Mouse (Mus musculus) intestine, postnatal 0 days (tissue): Measurements from ENCODE around the gene 2810006K23Rik. TPM values are rescaled to one million over a fixed set of nuclear protein-coding genes. Genes with fewer than 3 reads are reported as not detected.

Experiments used
- ATAC-seq: fragments of 200-750 bp; cut with Nextera tagmentation; 2 replicates; pipeline ENCODE4 v1.8.0; 2017; ENCODE audit warnings: mild to moderate bottlenecking, moderate TSS enrichment, moderate library complexity
- H3K27ac ChIP-seq: fragments of 300-500 bp; sonication (generic); 2 replicates; pipeline ENCODE4 v1.5.1; 2014; ENCODE audit warnings: mild to moderate bottlenecking, low read depth, low read length, moderate library complexity
- H3K27me3 ChIP-seq: fragments of 300-500 bp; sonication (generic); replicated peaks from 2 replicates; pipeline ENCODE4 v1.6.1; 2014; ENCODE audit warnings: low read length, mixed read lengths; ENCODE audit not compliant: control insufficient read depth, insufficient read depth
- H3K36me3 ChIP-seq: fragments of 300-500 bp; sonication (generic); 2 replicates; pipeline ENCODE4 v1.6.1; 2014; ENCODE audit warnings: mild to moderate bottlenecking, moderate library complexity; ENCODE audit not compliant: control insufficient read depth, insufficient read depth
- H3K4me1 ChIP-seq: fragments of 300-500 bp; sonication (generic); replicated peaks from 2 replicates; pipeline ENCODE4 v1.6.1; 2014; ENCODE audit warnings: antibody characterized with exemption, low read length, mixed read lengths; ENCODE audit not compliant: control insufficient read depth, insufficient read depth
- H3K4me2 ChIP-seq: fragments of 300-500 bp; sonication (generic); replicated peaks from 2 replicates; pipeline ENCODE4 v1.6.1; 2014; ENCODE audit warnings: low read depth, mild to moderate bottlenecking, moderate library complexity
- H3K4me3 ChIP-seq: fragments of 300-500 bp; sonication (generic); 2 replicates; pipeline ENCODE4 v1.5.1; 2014; ENCODE audit warnings: low read depth, low read length
- H3K9ac ChIP-seq: fragments of 300-500 bp; sonication (generic); 2 replicates; pipeline ENCODE4 v1.6.1; 2014; ENCODE audit warnings: mild to moderate bottlenecking, low read depth, low read length
- H3K9me3 ChIP-seq: fragments of 300-500 bp; sonication (generic); 2 replicates; pipeline ENCODE4 v1.6.1; 2016; ENCODE audit warnings: mixed run types; ENCODE audit not compliant: control insufficient read depth
- CTCF ChIP-seq: sonication (generic); IDR thresholded peaks from 2 replicates; pipeline ENCODE4 v1.5.1; 2016; ENCODE audit warnings: low read depth, mild to moderate bottlenecking, control low read depth, antibody characterized with exemption, moderate library complexity
- WGBS: fragments of 180-500 bp; shearing (Covaris S2); extraction: QIAGEN DNeasy Blood & Tissue Kit; methylation state at CpG from one replicate; pipeline ENCODE4 v1.1.7; 2014; 5-methylcytosine and 5-hydroxymethylcytosine counted together
- polyA plus RNA-seq: library from polyadenylated mRNA; unstranded; fragments of >200 nt; fragmentation: Nextera tagmentation; extraction: Ambion mirVana; gene quantifications from 2 replicates; pipeline ENCODE4 v1.2.1, GENCODE M21; 2015

The 2810006K23Rik gene
- polyA plus RNA-seq, 1 experiment from 2014 or later, result 5.0 TPM

DNA sequence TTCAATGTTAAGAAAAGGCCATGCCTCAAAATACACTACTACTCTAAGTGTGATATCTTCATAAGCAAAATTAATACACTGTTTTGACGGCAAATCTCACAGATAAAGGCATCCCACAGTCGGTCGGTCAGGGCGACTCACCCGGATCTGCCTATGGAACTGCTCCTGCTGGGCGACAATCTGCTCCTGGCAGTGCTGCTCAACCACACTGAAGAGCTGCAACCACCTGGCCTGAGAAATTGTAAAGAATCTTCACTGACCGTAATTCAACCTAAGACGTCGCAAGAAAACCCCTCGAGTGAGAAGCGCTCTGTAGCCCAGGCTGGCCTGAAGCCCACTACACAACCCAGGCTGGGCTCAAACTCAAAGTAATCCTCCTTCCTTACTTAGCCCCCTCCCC lies 11.9 kb upstream of the 2810006K23Rik start:
- Histone ChIP-seq H3K9me3 (no peaks in the 10 kb centered on the region), H3K4me3 (no peak overlapping the region), H3K4me2 (no peak overlapping the region), H3K4me1 (no peaks in the 10 kb centered on the region), H3K27me3 (no peaks in the 10 kb centered on the region), H3K9ac (no peak overlapping the region), H3K27ac (no peak overlapping the region), H3K36me3 (peaks cover 42% of the 10 kb centered on the region)
- no peak for TF ChIP-seq CTCF
- 95% methylated on average over 11 of the region's 11 CpGs for WGBS
- ATAC-seq, result no peak

DNA sequence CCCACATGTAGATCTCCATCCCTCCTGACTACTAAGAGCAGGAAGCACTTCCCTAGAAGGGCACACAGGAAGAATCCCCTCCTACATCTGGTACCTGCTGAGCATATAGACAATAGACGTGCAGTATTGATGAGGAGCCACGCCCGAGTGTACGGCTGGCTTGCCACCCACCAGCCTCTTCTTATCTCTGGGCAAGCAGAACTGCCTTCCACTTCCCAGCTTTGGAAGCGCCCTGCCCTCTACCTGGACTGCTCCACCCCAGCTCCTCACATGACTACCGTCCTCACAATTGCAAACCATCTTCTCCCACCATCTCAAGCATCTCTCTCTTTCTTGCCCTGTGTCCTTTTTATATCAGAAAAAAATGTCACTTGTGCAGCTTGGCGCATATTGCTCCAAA lies 10.2 kb upstream of the 2810006K23Rik start:
- 56% methylated on average over 7 of the region's 7 CpGs for WGBS
- no peak for ATAC-seq
- Histone ChIP-seq H3K27me3 (no peaks in the 10 kb centered on the region), H3K36me3 (peaks cover 28% of the 10 kb centered on the region), H3K9me3 (no peaks in the 10 kb centered on the region), H3K4me1 (no peaks in the 10 kb centered on the region), H3K4me2 (no peak overlapping the region), H3K9ac (no peak overlapping the region), H3K4me3 (no peak overlapping the region), H3K27ac (no peak overlapping the region)
- TF ChIP-seq CTCF, result no peak

DNA sequence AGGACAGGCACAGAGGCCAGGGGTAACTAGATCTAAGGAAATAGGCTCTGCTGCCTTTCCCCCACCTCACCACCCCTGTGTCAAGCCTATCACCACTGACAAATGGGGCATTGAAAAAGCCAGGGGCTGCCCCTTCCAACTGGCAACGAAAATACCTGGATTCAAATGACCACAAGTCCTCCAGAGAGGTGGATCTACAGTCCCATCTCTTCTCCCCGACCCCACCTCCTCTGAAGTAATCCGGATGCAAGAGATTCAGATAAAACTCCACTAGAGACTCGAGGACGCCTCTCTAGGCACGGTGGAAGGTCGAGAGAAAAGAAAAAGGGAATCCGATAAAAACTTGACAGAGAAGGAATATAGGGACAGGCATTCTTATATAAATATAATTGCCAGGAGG lies 1.1 kb upstream of the 2810006K23Rik start:
- H3K36me3 ChIP-seq, result peaks cover 3% of the 10 kb centered on the region
- 7% methylated on average over 8 of the region's 8 CpGs for WGBS
- no peak for ATAC-seq
- no peaks in the 10 kb centered on the region for H3K9me3 ChIP-seq
- H3K27ac ChIP-seq, result no peak overlapping the region
- H3K4me2 ChIP-seq, result peak overlapping the region; percentile 81
- no peak for TF ChIP-seq CTCF
- H3K27me3 ChIP-seq, result no peaks in the 10 kb centered on the region
- H3K4me3 ChIP-seq, result peak overlapping the region; percentile 61
- H3K4me1 ChIP-seq, result no peaks in the 10 kb centered on the region
- peak overlapping the region; percentile 45 for H3K9ac ChIP-seq

DNA sequence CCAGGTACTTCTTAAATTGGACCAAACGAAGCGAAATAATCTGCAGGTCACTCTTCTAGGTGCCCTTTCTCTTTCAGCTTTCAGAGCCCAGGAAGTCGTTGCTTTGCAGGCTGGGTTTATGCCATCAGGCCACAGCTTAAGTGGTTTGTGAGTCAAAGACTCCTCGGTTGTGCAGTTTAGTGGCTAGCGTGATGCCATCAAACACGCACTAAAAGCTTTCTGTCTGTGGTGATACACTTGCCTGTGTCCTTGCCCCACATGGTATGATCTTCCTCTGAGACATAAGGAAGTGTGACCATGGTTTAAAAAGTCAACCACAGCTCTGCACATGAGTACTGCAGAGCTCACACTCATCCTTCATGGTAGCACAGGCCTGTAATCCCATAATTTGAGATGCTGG lies 2.2 kb downstream of the 2810006K23Rik start:
- TF ChIP-seq CTCF, result no peak
- 89% methylated on average over 6 of the region's 6 CpGs for WGBS

DNA sequence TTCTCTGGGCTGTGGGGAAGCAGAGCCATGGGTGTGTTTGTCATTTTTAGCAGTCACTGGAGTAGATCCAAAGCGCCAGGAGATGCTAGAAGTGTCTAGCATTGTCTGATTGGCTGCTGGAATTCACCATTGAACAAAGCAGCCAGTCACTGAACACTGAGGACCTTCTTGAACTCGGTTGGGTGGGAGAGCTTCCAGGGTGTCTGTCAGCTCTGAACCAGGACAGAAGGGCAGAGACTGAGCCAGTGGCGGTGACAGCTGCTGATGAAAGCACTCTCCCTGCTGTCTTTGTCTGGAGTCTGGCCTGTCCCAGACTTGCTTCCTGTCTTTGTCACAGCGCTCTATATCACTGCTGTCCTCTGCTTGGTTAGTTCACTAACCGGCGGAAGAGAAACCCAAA lies 6.5 kb downstream of the 2810006K23Rik start:
- Histone ChIP-seq H3K9me3 (no peaks in the 10 kb centered on the region), H3K27ac (no peak overlapping the region), H3K4me3 (no peak overlapping the region), H3K4me1 (no peaks in the 10 kb centered on the region), H3K4me2 (no peak overlapping the region), H3K36me3 (no peaks in the 10 kb centered on the region; the same call in 1 of the 2 replicates), H3K27me3 (no peaks in the 10 kb centered on the region), H3K9ac (no peak overlapping the region)
- 58% methylated on average over 6 of the region's 6 CpGs for WGBS
- ATAC-seq, result no peak
- TF ChIP-seq CTCF, result no peak

More for the DNA sequence above, 2.2 kb downstream of the 2810006K23Rik start:
- Histone ChIP-seq H3K27ac (no peak overlapping the region), H3K27me3 (no peaks in the 10 kb centered on the region), H3K4me1 (no peaks in the 10 kb centered on the region), H3K9me3 (no peaks in the 10 kb centered on the region), H3K4me3 (no peak overlapping the region), H3K9ac (no peak overlapping the region), H3K36me3 (no peaks in the 10 kb centered on the region), H3K4me2 (no peak overlapping the region)
- no peak for ATAC-seq

DNA sequence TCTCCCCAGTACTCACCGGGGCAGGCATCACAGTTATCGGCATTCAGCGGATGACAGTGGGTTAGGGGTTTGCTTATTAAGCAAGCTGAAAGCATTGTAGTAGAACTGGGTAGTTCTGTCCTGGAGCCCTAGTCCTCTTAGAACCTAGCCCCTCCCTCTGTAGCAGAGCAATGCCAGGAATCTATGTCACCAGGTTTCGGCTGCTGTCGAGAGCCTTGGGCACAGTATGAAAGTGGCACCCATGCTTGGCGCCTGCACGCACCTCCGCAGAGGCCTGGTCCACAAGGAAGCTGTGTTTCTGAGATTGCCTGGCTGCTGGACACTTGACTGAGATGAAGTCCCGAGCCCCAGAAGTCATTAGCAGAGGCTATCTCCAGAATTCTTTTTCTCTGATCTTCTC lies 9.2 kb downstream of the 2810006K23Rik start:
- no peak for ATAC-seq
- Histone ChIP-seq H3K4me3 (no peak overlapping the region), H3K36me3 (no peaks in the 10 kb centered on the region; the same call in 1 of the 2 replicates), H3K27ac (no peak overlapping the region), H3K27me3 (no peaks in the 10 kb centered on the region), H3K4me1 (no peaks in the 10 kb centered on the region), H3K9ac (no peak overlapping the region), H3K4me2 (no peak overlapping the region), H3K9me3 (no peaks in the 10 kb centered on the region)
- WGBS, result 87% methylated on average over 9 of the region's 9 CpGs
- no peak for TF ChIP-seq CTCF

DNA sequence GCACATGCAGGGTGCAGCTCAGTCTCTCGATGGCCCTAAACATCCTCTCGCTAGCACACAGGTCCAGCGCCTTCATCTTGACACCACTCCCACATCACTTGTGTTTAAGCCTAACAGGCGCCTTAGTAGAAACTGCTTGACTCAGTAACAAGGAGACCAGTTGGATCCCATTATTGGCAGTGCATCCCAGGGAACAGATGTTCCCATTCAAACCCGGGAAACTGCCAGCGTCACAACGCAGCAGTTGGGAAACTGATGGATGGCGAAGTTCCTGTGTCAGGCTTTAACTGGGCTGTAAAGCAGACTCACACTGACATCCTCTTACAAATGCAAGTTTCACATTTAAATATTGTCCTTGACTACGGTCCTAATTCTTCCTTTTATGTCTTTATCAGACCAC lies 10.0 kb downstream of the 2810006K23Rik start:
- H3K4me3 ChIP-seq, result no peak overlapping the region
- H3K36me3 ChIP-seq, result no peaks in the 10 kb centered on the region; the same call in 1 of the 2 replicates
- WGBS, result 59% methylated on average over 9 of the region's 9 CpGs
- no peaks in the 10 kb centered on the region for H3K4me1 ChIP-seq
- no peak for TF ChIP-seq CTCF
- ATAC-seq, result no peak
- H3K9me3 ChIP-seq, result no peaks in the 10 kb centered on the region
- H3K27me3 ChIP-seq, result no peaks in the 10 kb centered on the region
- no peak overlapping the region for H3K4me2 ChIP-seq
- H3K27ac ChIP-seq, result no peak overlapping the region
- no peak overlapping the region for H3K9ac ChIP-seq
